Mouse (Mus musculus): ENCODE results near the gene Exog. TPM values are rescaled to one million over a fixed set of nuclear protein-coding genes. Genes with fewer than 3 reads are reported as not detected.

Exog gene
- polyA plus RNA-seq (2015; fragmentation: Nextera tagmentation; extraction: Ambion mirVana) = 40.7 and 42.3 TPM in 2 replicates

GRCm38 (mm10) chr9:119444738-119445429 is at the start of gene Exog:
Exog (plus strand) TSS chr9:119444943.
- peak; percentile 93 for ATAC-seq (ENCODE audit: low FRiP score, low read depth)
- Histone ChIP-seq H3K9me3 (no peaks in the 10 kb centered on the region), H3K36me3 (peaks cover 40% of the 10 kb centered on the region), H3K4me2 (replicated peaks) (peak within 1 kb of the TSS; percentile 89), H3K9ac (peak within 1 kb of the TSS; percentile 92), H3K4me3 (peak within 1 kb of the TSS; percentile 85), H3K27ac (peak within 1 kb of the TSS; percentile 84), H3K4me1 (peaks cover 14% of the 10 kb centered on the region), H3K27me3 (no peaks in the 10 kb centered on the region)
- under 1% methylated on average over 52 of the region's 52 CpGs for WGBS

DNA sequence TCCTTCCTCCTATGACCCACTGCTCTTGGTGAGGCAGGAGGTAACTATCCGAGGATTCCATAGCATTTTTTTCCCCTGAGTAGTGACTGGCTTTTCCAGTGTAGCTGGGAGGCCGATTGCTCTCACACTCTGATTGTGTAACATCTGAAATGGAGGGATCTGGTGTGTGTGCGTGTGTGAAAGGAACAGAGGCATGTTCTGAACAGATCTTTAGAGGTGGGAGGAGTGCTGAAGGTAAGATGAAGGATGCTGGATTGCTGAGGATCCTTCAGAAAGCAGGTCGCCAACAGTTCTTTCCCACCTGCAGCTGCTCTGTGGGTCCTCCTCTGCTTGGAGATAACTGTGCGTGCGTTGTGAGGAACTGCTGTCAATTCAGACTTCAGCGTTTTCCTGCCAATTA is 43.4 kb upstream of the Exog start:
- no peaks in the 10 kb centered on the region for H3K9me3 ChIP-seq
- H3K4me1 ChIP-seq = peaks cover 32% of the 10 kb centered on the region
- 0 out of 2 replicates have a peak, but pooled peaks cover 4% of the 10 kb centered on the region for H3K36me3 ChIP-seq
- H3K4me3 ChIP-seq = peak overlapping the region; percentile 83
- H3K4me2 ChIP-seq (replicated peaks) = peak overlapping the region; percentile 96
- ATAC-seq (ENCODE audit: low FRiP score, low read depth) = peak; percentile 10; the same call in 1 of the 2 replicates
- no peaks in the 10 kb centered on the region for H3K27me3 ChIP-seq
- peak overlapping the region; percentile 55 for H3K9ac ChIP-seq
- WGBS = 10% methylated on average over 7 of the region's 7 CpGs
- H3K27ac ChIP-seq = 0 out of 2 replicates have a peak overlapping the region, but pooled peaks have one; percentile 29

GRCm38 (mm10) chr9:119401801-119402214 is 42.9 kb upstream of the Exog start, which contains the start of gene Acvr2b:
Acvr2b (plus strand) TSS chr9:119402118.
- peak within 1 kb of the TSS; percentile 83 for H3K4me3 ChIP-seq
- ATAC-seq (ENCODE audit: low FRiP score, low read depth) = peak; percentile 93
- under 1% methylated on average over 25 of the region's 32 CpGs for WGBS
- H3K27ac ChIP-seq = peak within 1 kb of the TSS; percentile 96
- 0 out of 2 replicates have a peak, but pooled peaks cover 4% of the 10 kb centered on the region for H3K36me3 ChIP-seq
- H3K27me3 ChIP-seq = no peaks in the 10 kb centered on the region
- peak within 1 kb of the TSS; percentile 96 for H3K4me2 ChIP-seq (replicated peaks)
- no peaks in the 10 kb centered on the region for H3K9me3 ChIP-seq
- peaks cover 32% of the 10 kb centered on the region for H3K4me1 ChIP-seq
- H3K9ac ChIP-seq = peak within 1 kb of the TSS; percentile 97

GRCm38 (mm10) chr9:119402253-119403235 is 42.2 kb upstream of the Exog start:
- under 1% methylated on average over 126 of the region's 127 CpGs for WGBS
- Histone ChIP-seq H3K4me2 (replicated peaks) (peak overlapping the region; percentile 96), H3K9ac (peak overlapping the region; percentile 97), H3K36me3 (0 out of 2 replicates have a peak, but pooled peaks cover 7% of the 10 kb centered on the region), H3K27me3 (no peaks in the 10 kb centered on the region), H3K9me3 (no peaks in the 10 kb centered on the region), H3K4me3 (peak overlapping the region; percentile 83), H3K27ac (peak overlapping the region; percentile 96), H3K4me1 (peaks cover 35% of the 10 kb centered on the region)
- peak; percentile 57 for ATAC-seq (ENCODE audit: low FRiP score, low read depth)

- peak overlapping the region; percentile 97 for H3K9ac ChIP-seq
- WGBS = under 1% methylated on average over 26 of the region's 26 CpGs
- peak overlapping the region; percentile 83 for H3K4me3 ChIP-seq
- 0 out of 2 replicates have a peak, but pooled peaks cover 7% of the 10 kb centered on the region for H3K36me3 ChIP-seq
- peak overlapping the region; percentile 96 for H3K4me2 ChIP-seq (replicated peaks)
- no peaks in the 10 kb centered on the region for H3K9me3 ChIP-seq
- peak; percentile 18; the same call in 1 of the 2 replicates for ATAC-seq (ENCODE audit: low FRiP score, low read depth)
- peak overlapping the region; percentile 96 for H3K27ac ChIP-seq
- H3K4me1 ChIP-seq = peaks cover 42% of the 10 kb centered on the region
- H3K27me3 ChIP-seq = no peaks in the 10 kb centered on the region
These were observed 41.5 kb upstream of the Exog start for GRCm38 (mm10) chr9:119403236-119403641.

DNA sequence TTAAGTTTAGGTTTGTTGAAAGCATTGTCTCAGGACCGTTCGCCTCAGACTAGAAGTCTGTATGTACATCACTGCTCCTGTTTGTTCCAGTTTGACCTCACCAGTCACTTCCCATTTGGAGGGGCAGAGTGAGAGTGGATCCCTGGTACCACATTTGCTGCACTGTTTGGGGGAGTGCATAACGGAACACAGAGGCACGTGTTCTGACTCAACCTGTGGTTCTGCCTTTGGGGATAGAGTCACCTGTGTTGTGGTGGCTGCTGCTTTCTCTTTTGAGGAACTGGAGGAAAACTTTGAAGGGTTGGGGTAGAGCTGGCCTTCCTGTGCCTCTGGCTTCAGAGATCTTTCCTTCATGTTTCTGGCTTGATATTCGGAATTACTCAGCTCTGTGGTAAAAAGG is 40.7 kb upstream of the Exog start:
- ATAC-seq (ENCODE audit: low FRiP score, low read depth) = no peak
- Histone ChIP-seq H3K4me1 (peaks cover 50% of the 10 kb centered on the region), H3K9me3 (no peaks in the 10 kb centered on the region), H3K4me2 (replicated peaks) (peak overlapping the region; percentile 96), H3K27me3 (no peaks in the 10 kb centered on the region), H3K4me3 (peak overlapping the region; percentile 83), H3K9ac (peak overlapping the region; percentile 97; the same call in 1 of the 2 replicates), H3K27ac (no peak overlapping the region), H3K36me3 (0 out of 2 replicates have a peak, but pooled peaks cover 7% of the 10 kb centered on the region)
- 62% methylated on average over 5 of the region's 5 CpGs for WGBS

- ATAC-seq (ENCODE audit: low FRiP score, low read depth) = no peak
- peak overlapping the region; percentile 52; the same call in 1 of the 2 replicates for H3K27ac ChIP-seq
- peaks cover 32% of the 10 kb centered on the region for H3K36me3 ChIP-seq
- H3K4me3 ChIP-seq = no peak overlapping the region
- H3K4me2 ChIP-seq (replicated peaks) = no peak overlapping the region
- H3K4me1 ChIP-seq = peaks cover 47% of the 10 kb centered on the region
- peaks cover 22% of the 10 kb centered on the region for H3K9me3 ChIP-seq
- H3K27me3 ChIP-seq = no peaks in the 10 kb centered on the region
- H3K9ac ChIP-seq = 0 out of 2 replicates have a peak overlapping the region, but pooled peaks have one; percentile 31
- WGBS = 64% methylated on average over 15 of the region's 15 CpGs
These were observed 36.9 kb upstream of the Exog start for GRCm38 (mm10) chr9:119407884-119408283.

DNA sequence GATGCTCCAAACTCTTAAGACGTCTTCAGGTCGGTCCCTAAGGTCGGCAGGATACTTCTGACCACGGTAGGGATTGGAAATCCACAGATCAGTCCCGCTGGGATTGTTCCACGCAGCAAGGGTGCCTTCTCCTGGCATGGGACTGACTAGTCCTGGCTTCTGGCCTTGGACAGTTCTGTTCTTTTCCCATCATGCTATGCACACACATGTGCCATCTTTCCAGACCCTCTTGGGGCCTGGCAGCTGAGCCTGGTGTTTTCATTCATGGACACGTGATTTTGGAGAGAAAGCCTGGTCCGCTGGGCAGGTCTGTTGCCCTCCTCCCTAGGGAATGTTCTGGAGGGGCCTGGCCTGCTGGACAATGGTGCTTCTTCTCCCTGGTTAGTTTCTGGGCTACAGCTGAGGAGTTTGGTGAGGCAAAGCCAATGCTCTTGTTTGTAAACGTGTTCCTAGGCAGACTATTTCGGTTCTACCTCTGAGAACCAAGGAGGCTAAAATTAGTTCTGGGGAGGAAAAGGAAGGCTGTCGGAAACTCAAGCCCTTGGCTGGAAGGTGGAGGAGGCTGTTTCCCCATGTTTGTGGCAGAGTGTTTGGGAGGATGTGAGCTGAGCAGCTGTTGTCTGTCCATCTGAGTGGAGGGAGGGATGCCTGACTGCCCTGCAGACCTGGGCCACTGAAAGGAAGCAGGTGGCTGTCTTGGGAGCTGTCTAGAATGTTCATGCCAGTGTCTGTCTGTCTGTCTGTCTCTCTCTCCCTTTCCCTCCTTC is 35.7 kb upstream of the Exog start:
- ATAC-seq (ENCODE audit: low FRiP score, low read depth) = no peak

GRCm38 (mm10) chr9:119409864-119410263 is 34.9 kb upstream of the Exog start:
- no peak overlapping the region for H3K9ac ChIP-seq
- peaks cover 32% of the 10 kb centered on the region for H3K4me1 ChIP-seq
- H3K36me3 ChIP-seq = peaks cover 38% of the 10 kb centered on the region
- no peak overlapping the region for H3K27ac ChIP-seq
- H3K4me2 ChIP-seq (replicated peaks) = no peak overlapping the region
- H3K9me3 ChIP-seq = peaks cover 29% of the 10 kb centered on the region
- H3K27me3 ChIP-seq = no peaks in the 10 kb centered on the region
- no peak for ATAC-seq (ENCODE audit: low FRiP score, low read depth)
- WGBS = 80% methylated on average over 5 of the region's 5 CpGs
- H3K4me3 ChIP-seq = no peak overlapping the region

More for the DNA sequence above, 35.7 kb upstream of the Exog start:
- peaks cover 38% of the 10 kb centered on the region for H3K36me3 ChIP-seq
- 0 out of 2 replicates have a peak overlapping the region, but pooled peaks have one; percentile 4 for H3K4me2 ChIP-seq (replicated peaks)
- peaks cover 29% of the 10 kb centered on the region for H3K9me3 ChIP-seq
- H3K9ac ChIP-seq = no peak overlapping the region
- no peaks in the 10 kb centered on the region for H3K27me3 ChIP-seq
- peaks cover 40% of the 10 kb centered on the region for H3K4me1 ChIP-seq
- 82% methylated on average over 11 of the region's 11 CpGs for WGBS
- H3K4me3 ChIP-seq = no peak overlapping the region
- H3K27ac ChIP-seq = peak overlapping the region; percentile 58; the same call in 1 of the 2 replicates

GRCm38 (mm10) chr9:119418025-119418424 is 26.7 kb upstream of the Exog start:
- Histone ChIP-seq H3K9me3 (peaks cover 5% of the 10 kb centered on the region), H3K36me3 (peaks cover 4% of the 10 kb centered on the region; the same call in 1 of the 2 replicates), H3K4me1 (peaks cover 51% of the 10 kb centered on the region), H3K27ac (peak overlapping the region; percentile 61; the same call in 1 of the 2 replicates), H3K27me3 (no peaks in the 10 kb centered on the region), H3K4me2 (replicated peaks) (peak overlapping the region; percentile 38), H3K4me3 (no peak overlapping the region), H3K9ac (no peak overlapping the region)
- no peak for ATAC-seq (ENCODE audit: low FRiP score, low read depth)
- 56% methylated on average over 18 of the region's 18 CpGs for WGBS

Measured in limb, embryonic 13.5 days (tissue).